Mouse (Mus musculus) kidney, adult 8-10 months (tissue): ENCODE data around the gene Atg5.

Experiments used
- DNase-seq, 2 experiments: peaks; one replicate each; pipeline ENCODE4 v3.0.0; 2022

Atg5 gene

DNA sequence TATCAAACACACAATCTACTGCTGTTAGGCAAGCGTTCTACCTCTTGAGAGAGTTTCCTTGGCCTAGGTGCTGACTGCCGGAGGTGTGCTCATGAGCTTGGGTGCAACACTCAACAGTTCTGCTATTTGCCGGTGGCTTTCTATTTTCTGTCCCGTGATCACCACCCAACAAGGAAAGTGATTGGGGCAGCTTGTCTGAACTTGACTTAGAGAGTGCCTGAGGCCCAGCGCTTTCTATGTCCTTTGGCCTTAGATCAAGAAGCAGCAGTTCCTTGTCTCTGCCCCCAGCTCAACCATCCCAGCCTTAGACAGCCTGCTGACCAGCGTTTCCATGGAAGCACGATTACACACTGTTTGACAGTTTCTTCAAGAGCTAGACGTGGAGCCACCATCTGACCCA, 124.7 kb downstream of the Atg5 start:
- DNase-seq, result no peak

DNA sequence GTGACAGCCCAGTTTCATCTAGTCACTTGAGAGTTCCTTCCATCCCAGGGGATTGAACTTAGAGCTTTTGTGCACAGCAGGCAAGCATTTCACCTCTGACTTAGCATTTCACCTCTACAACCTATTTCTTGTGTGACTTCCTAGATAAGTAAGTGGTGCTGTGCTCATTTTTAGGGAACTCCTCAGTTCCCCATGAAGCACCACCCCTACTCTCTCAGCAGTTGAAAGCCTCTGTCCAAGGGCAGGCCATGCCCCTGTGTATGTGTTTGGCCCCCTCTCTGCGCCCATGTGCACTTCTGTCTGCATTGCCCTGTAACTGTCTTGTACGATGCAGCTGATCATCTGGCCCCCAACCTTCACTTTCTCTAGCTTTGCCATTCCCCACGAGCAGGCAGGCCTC, 132.0 kb downstream of the Atg5 start:
- DNase-seq, result no peak

DNA sequence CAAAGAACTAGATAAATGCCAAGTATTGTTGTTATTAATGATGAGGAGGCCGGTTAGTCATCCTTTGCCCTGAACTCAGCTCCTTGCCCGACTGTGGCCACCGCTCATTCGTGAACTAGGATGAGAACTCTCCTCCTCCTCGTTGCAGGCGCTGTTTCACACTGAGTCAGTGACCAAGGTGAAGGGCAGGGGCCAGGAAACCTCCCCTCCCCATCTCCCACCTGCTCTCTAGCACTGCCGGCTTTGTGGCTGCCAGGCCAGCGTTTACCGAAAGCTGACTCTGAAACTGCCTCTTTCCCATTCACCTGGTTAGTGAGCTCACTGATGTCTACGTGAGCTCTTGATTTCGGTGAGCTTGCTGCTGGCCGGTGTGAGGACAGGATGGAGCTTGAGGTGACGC, 132.4 kb downstream of the Atg5 start:
- no peak for DNase-seq

DNA sequence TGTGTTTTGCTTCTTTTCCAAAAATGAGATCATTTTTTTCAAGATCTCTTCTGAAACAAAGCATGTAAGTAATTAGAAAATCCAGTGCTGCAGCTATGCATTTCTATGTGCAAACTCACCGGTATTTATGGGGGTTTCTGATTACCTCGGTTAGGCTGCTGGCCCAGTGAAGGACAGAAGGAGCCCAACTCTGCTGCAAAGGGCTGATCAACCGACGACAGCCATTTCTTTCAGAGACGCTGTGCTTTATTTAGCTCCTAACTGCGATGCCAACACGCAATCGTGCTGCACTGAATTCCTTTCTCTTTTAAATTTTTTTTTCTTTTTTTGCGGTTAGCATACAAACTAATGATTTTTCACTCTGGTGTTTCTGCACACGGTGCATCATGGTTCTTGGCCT, 133.4 kb downstream of the Atg5 start:
- no peak for DNase-seq

DNA sequence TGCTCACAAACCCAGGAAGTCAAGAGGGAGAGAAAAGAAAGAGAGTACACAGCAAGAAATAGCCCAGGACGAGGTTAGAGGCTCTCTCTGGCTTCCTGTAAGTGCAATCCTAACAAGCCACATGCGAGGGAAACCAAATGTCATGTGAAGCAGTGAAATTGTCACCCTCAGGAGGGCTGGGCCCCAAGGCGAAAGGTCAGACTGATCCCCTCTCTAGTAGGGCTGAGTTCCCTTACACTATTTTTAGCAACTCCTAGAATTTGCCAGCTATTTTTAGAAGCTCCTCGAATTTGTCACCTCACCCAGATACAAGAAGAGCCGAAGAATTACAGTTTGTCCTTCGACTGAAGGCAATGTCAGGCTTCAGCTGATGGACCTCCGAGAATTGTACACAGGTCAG, 135.3 kb downstream of the Atg5 start:
- no peak for DNase-seq

DNA sequence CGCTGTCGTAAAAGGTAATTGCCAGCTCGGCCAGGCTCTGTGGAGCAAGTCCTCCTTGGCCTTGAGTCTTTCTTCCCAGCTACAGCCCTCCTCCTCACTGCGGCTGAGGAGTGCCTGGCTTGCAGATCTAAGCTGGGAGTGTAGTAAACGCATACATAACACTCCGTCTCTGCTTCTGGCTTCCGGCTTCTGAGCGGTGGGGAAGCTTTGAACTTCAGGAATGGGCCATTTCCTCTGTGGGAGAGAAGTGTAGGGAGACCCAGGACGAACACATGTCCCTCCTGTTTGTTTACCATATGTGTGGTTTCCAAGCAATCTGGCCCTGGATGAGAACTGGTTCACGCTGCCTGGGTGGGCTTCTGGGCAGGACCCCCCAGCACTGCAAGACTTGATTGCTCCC, 140.9 kb downstream of the Atg5 start:
- DNase-seq, result no peak

DNA sequence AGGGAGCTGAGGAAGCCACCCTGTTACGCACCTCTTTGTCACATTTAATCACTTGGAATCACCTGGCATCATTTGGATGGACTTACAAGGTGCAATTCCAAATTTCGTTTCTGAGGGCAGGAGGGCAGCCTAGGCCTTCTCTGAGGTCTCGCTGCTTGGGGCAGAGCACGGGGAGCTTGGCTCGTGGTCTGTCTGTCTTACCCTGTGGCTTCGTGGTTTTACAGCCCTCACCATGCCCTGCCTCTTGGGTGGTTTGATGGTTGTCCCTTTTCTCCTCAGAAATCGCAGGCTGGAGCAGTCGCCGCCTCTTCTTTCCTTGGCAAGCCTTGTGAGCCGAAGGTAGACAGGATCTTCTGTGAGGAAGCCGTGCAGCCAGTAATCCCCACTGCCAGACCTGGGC, 141.8 kb downstream of the Atg5 start:
- DNase-seq, result no peak
